20 mouse cellular contexts compared by ENCODE assay signal in the genomic region with DNA sequence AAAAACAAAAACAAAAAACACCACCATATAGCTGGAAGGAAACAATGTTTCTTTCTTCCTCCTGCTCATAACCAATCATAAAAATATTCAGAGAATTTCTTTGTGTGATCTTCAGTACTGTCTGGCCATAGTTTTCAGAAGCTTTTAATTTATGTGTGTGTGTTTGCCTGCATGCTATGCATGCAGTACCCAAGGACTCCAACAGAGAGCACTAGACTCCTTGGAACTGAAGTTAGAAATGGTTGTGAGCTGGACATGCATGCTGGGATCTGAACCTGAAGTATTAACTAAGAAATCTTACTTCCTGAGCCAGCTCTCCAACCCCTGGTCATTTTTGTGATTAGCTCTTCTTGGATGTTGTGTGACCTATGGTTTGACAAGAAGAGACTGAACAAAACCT.
DNase-seq lines count a peak whose midpoint lies in the region; ATAC-seq and TF ChIP-seq lines count a peak whose summit lies in the region.
"Had no signal": no experiment of that assay in that cellular context is flagged by ENCODE, and none has a peak within 500 bp of the region (broad histone marks: within the 10 kb centered on the region; RNA-seq: fewer than 3 reads in every experiment).

No protein-coding gene starts in this region.

- no peaks in the 10 kb centered on the region for H3K27me3 ChIP-seq in forebrain, postnatal 0 days (ENCODE audit: insufficient read depth, low read length)
- H3K27me3 ChIP-seq in forebrain, embryonic 13.5 days, result no peaks in the 10 kb centered on the region
- H3K27me3 ChIP-seq in liver, embryonic 14.5 days (ENCODE audit: control insufficient read depth, insufficient read depth, low read length), result no peaks in the 10 kb centered on the region
- H3K27me3 ChIP-seq in liver, postnatal 0 days (ENCODE audit: insufficient read depth, low read length), result no peaks in the 10 kb centered on the region
- H3K27me3 ChIP-seq: embryonic facial prominence, embryonic 13.5 days; hindbrain, embryonic 12.5 days had no signal

- H3K9me3 ChIP-seq in forebrain, postnatal 0 days (ENCODE audit: low read length), result no peaks in the 10 kb centered on the region
- no peaks in the 10 kb centered on the region for H3K9me3 ChIP-seq in forebrain, embryonic 13.5 days (replicated peaks)
- no peaks in the 10 kb centered on the region for H3K9me3 ChIP-seq in liver, embryonic 14.5 days (ENCODE audit: control insufficient read depth, low read length)
- no peaks in the 10 kb centered on the region for H3K9me3 ChIP-seq in liver, postnatal 0 days (ENCODE audit: low read length)
- H3K9me3 ChIP-seq: embryonic facial prominence, embryonic 13.5 days; G1E; hindbrain, embryonic 12.5 days had no signal

- no peaks in the 10 kb centered on the region for H3K36me3 ChIP-seq in forebrain, postnatal 0 days (ENCODE audit: insufficient read depth)
- no peaks in the 10 kb centered on the region for H3K36me3 ChIP-seq in forebrain, embryonic 13.5 days (ENCODE audit: poor library complexity, severe bottlenecking)
- no peaks in the 10 kb centered on the region for H3K36me3 ChIP-seq in liver, embryonic 14.5 days (replicated peaks; ENCODE audit: control insufficient read depth, insufficient read depth, low read depth)
- H3K36me3 ChIP-seq in liver, postnatal 0 days (replicated peaks; ENCODE audit: insufficient read depth, low read length), result no peaks in the 10 kb centered on the region
- H3K36me3 ChIP-seq: embryonic facial prominence, embryonic 13.5 days; G1E; hindbrain, embryonic 12.5 days had no signal

- H3K9ac ChIP-seq in forebrain, postnatal 0 days, result no peak overlapping the region
- H3K9ac ChIP-seq in forebrain, embryonic 13.5 days, result no peak overlapping the region
- no peak overlapping the region for H3K9ac ChIP-seq in liver, embryonic 14.5 days (replicated peaks)
- no peak overlapping the region for H3K9ac ChIP-seq in liver, postnatal 0 days (replicated peaks)
- H3K9ac ChIP-seq: embryonic facial prominence, embryonic 13.5 days; hindbrain, embryonic 12.5 days had no signal

- H3K4me1 ChIP-seq in forebrain, postnatal 0 days (ENCODE audit: insufficient read depth), result no peaks in the 10 kb centered on the region
- peaks cover 6% of the 10 kb centered on the region for H3K4me1 ChIP-seq in forebrain, embryonic 13.5 days
- no peaks in the 10 kb centered on the region for H3K4me1 ChIP-seq in liver, embryonic 14.5 days (replicated peaks; ENCODE audit: control insufficient read depth in 2 of 2, insufficient read depth in 2 of 2, low read length in 1 of 2)
- no peaks in the 10 kb centered on the region for H3K4me1 ChIP-seq in liver, postnatal 0 days (ENCODE audit: insufficient read depth)
- H3K4me1 ChIP-seq: embryonic facial prominence, embryonic 13.5 days had no signal

- H3K27ac ChIP-seq in forebrain, postnatal 0 days (ENCODE audit: low read depth, low read length), result no peak overlapping the region
- H3K27ac ChIP-seq in forebrain, embryonic 13.5 days, result no peak overlapping the region
- H3K27ac ChIP-seq in liver, embryonic 14.5 days, result no peak overlapping the region
- H3K27ac ChIP-seq in liver, postnatal 0 days (ENCODE audit: low read depth), result no peak overlapping the region
- H3K27ac ChIP-seq: embryonic facial prominence, embryonic 13.5 days had no signal

- TF ChIP-seq EP300 in liver, embryonic 14.5 days (IDR thresholded peaks at IDR 0.05; ENCODE audit: low read depth), result no peak
- TF ChIP-seq EP300 in liver, postnatal 0 days (IDR thresholded peaks at IDR 0.05; ENCODE audit: low read depth), result no peak

- TF ChIP-seq CTCF in forebrain, postnatal 0 days (IDR thresholded peaks at IDR 0.05; ENCODE audit: low read depth), result peak; percentile 27; the same call in 1 of the 2 replicates
- peak; percentile 25; the same call in 1 of the 2 replicates for TF ChIP-seq CTCF in liver, embryonic 14.5 days (IDR thresholded peaks at IDR 0.05; ENCODE audit: low read depth)
- no peak for TF ChIP-seq CTCF in liver, postnatal 0 days (IDR thresholded peaks at IDR 0.05; ENCODE audit: low read depth)

- ATAC-seq in forebrain, postnatal 0 days, result no peak
- ATAC-seq in forebrain, embryonic 13.5 days, result no peak
- no peak for ATAC-seq in liver, embryonic 14.5 days (ENCODE audit: insufficient read depth)
- no peak for ATAC-seq in liver, postnatal 0 days

- no peak overlapping the region for H3K4me2 ChIP-seq in forebrain, postnatal 0 days (ENCODE audit: low read depth)
- no peak overlapping the region for H3K4me2 ChIP-seq in forebrain, embryonic 13.5 days
- H3K4me2 ChIP-seq in liver, embryonic 14.5 days (ENCODE audit: low read depth), result no peak overlapping the region
- no peak overlapping the region for H3K4me2 ChIP-seq in liver, postnatal 0 days (ENCODE audit: low read depth, low read length)
- H3K4me2 ChIP-seq: embryonic facial prominence, embryonic 13.5 days; hindbrain, embryonic 12.5 days had no signal

- no peak overlapping the region for H3K4me3 ChIP-seq in forebrain, postnatal 0 days (ENCODE audit: low read depth, low read length)
- no peak overlapping the region for H3K4me3 ChIP-seq in forebrain, embryonic 13.5 days
- H3K4me3 ChIP-seq in liver, embryonic 14.5 days (ENCODE audit: insufficient read depth in 1 of 2, low read depth in 2 of 2, low read length in 2 of 2), result no peak overlapping the region
- H3K4me3 ChIP-seq in liver, postnatal 0 days (ENCODE audit: low read depth, low read length), result no peak overlapping the region
- H3K4me3 ChIP-seq: embryonic facial prominence, embryonic 13.5 days; hindbrain, embryonic 12.5 days had no signal

- DNase-seq in forebrain, postnatal 0 days, result no peak
- DNase-seq in liver, embryonic 14.5 days (ENCODE audit: low read depth in 3 of 3, low spot score in 3 of 3), result no peak
- no peak for DNase-seq in liver, postnatal 0 days
- DNase-seq in A20 (ENCODE audit: low read depth, low spot score), result peak; percentile 16
- DNase-seq in R1 (ENCODE audit: low read depth, low spot score), result peak; percentile 73
- DNase-seq in ovary, adult 18-20 months (ENCODE audit: low spot score), result no peak
- DNase-seq in layer of hippocampus, adult 18-20 months (ENCODE audit: low spot score in 2 of 2), result no peak
- DNase-seq: adrenal gland, postnatal 14 days; B cell, adult 2 months; cerebellum, adult 2 months; gastrocnemius, postnatal 10 days; kidney, adult 11 months; kidney, postnatal 10 days; lung, adult 18-20 months; right cerebral cortex, postnatal 25 days; thymus, postnatal 36 days had no signal

Comparison
In these comparisons a context has a peak if more than half of its experiments do, and no peak if none do; other contexts are left out.
1. DNase-seq: peak in A20 (single experiment) and R1 (single experiment); none in forebrain, postnatal 0 days (single experiment), liver, embryonic 14.5 days (0 of 3), liver, postnatal 0 days (single experiment), ovary, adult 18-20 months (single experiment) and layer of hippocampus, adult 18-20 months (0 of 2).